Mouse (Mus musculus) kidney, postnatal 0 days (tissue): ENCODE results near the gene Spsb4. TPM values are rescaled to one million over a fixed set of nuclear protein-coding genes. Genes with fewer than 3 reads are reported as not detected.
"Not testable (repeated sequence)": the region's sequence is repeated elsewhere in the genome, so short reads cannot be mapped to it uniquely, and the experiment has no call there.

Source experiments
- ATAC-seq: fragments of 200-750 bp; cut with Nextera tagmentation; replicated peaks from 2 replicates; pipeline ENCODE4 v1.8.0; 2017; ENCODE audit warnings: low read depth, moderate number of reproducible peaks, moderate TSS enrichment, moderate library complexity; ENCODE audit not compliant: low FRiP score
- DNase-seq: peaks from one replicate; pipeline ENCODE4 v3.0.0-alpha.2; 2016; ENCODE audit warnings: low spot score
- H3K27ac ChIP-seq: fragments of 300-500 bp; sonication (generic); 2 replicates; pipeline ENCODE4 v1.5.1; 2014; ENCODE audit warnings: mild to moderate bottlenecking
- H3K27me3 ChIP-seq: fragments of 300-500 bp; sonication (generic); 2 replicates; pipeline ENCODE4 v1.6.1; 2014; ENCODE audit warnings: low read length, mixed read lengths; ENCODE audit not compliant: insufficient read depth
- H3K36me3 ChIP-seq: fragments of 300-500 bp; sonication (generic); 2 replicates; pipeline ENCODE4 v1.6.1; 2014; ENCODE audit warnings: low read length, mixed read lengths; ENCODE audit not compliant: insufficient read depth
- H3K4me1 ChIP-seq: fragments of 300-500 bp; sonication (generic); replicated peaks from 2 replicates; pipeline ENCODE4 v1.6.1; 2014; ENCODE audit warnings: antibody characterized with exemption, low read length, mixed read lengths; ENCODE audit not compliant: insufficient read depth
- H3K4me2 ChIP-seq: fragments of 300-500 bp; sonication (generic); 2 replicates; pipeline ENCODE4 v1.6.1; 2014; ENCODE audit warnings: mild to moderate bottlenecking, low read length, moderate library complexity, mixed read lengths
- H3K4me3 ChIP-seq: fragments of 300-500 bp; sonication (generic); replicated peaks from 2 replicates; pipeline ENCODE4 v1.5.1; 2014; ENCODE audit warnings: low read depth, low read length
- H3K9ac ChIP-seq: fragments of 300-500 bp; sonication (generic); 2 replicates; pipeline ENCODE4 v1.6.1; 2014; ENCODE audit warnings: low read depth, low read length
- H3K9me3 ChIP-seq: fragments of 300-500 bp; sonication (generic); replicated peaks from 2 replicates; pipeline ENCODE4 v1.6.1; 2016; ENCODE audit warnings: low read length, inconsistent platforms, mixed read lengths
- CTCF ChIP-seq: IDR thresholded peaks from 2 replicates; pipeline ENCODE4 v1.5.1; 2016; ENCODE audit warnings: antibody characterized with exemption, low read depth, mild to moderate bottlenecking, moderate library complexity
- WGBS: fragments of 180-500 bp; shearing (Covaris S2); extraction: QIAGEN DNeasy Blood & Tissue Kit; methylation state at CpG from one replicate; pipeline ENCODE4 v1.1.7; 2014; 5-methylcytosine and 5-hydroxymethylcytosine counted together
- polyA plus RNA-seq: library from polyadenylated mRNA; unstranded; fragments of >200 nt; fragmentation: Nextera tagmentation; extraction: Ambion mirVana; gene quantifications from 2 replicates; pipeline ENCODE4 v1.2.1, GENCODE M21; 2015

Spsb4 gene
- polyA plus RNA-seq, 1 experiment from 2014 or later = 55.3 TPM

- no peaks in the 10 kb centered on the region for H3K27me3 ChIP-seq
- no peak for TF ChIP-seq CTCF
- H3K4me3 ChIP-seq = no peak overlapping the region
- WGBS = 68% methylated on average over 5 of the region's 5 CpGs
- ATAC-seq (no peak), DNase-seq (no peak)
- no peak overlapping the region for H3K9ac ChIP-seq
- H3K4me1 ChIP-seq = no peaks in the 10 kb centered on the region
- H3K36me3 ChIP-seq = 0 out of 2 replicates have a peak, but pooled peaks cover 5% of the 10 kb centered on the region
- no peak overlapping the region for H3K27ac ChIP-seq
- no peak overlapping the region for H3K4me2 ChIP-seq
- no peaks in the 10 kb centered on the region for H3K9me3 ChIP-seq
These were observed 79.8 kb downstream of the Spsb4 start for GRCm38 (mm10) chr9:96938887-96939286.

DNA sequence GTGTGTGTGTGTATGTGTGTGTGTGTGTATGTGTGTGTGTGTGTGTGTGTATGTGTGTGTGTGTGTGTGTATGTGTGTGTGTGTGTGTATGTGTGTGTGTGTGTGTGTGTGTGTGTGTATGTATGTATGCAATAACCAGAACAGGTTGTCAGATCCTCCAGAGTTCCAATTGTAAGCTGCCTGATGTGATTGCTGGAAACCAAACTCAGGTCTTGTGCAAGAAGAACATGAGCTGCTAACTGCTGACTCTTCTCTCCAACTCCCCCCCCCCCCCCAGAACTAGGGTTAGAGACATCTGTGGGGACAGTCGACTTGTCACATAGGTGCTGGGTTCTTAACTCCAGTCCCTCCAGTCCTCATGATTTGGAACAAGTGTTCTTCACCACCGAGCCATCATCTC lies 82.2 kb downstream of the Spsb4 start:
- H3K9ac ChIP-seq, H3K27ac ChIP-seq, H3K4me2 ChIP-seq, H3K4me1 ChIP-seq, ATAC-seq, H3K27me3 ChIP-seq, H3K9me3 ChIP-seq, H3K4me3 ChIP-seq, DNase-seq, H3K36me3 ChIP-seq: not testable (repeated sequence)
- WGBS = 89% methylated on average over 2 of the region's 2 CpGs

- no peak for ATAC-seq
- TF ChIP-seq CTCF = no peak
- no peak overlapping the region for H3K4me3 ChIP-seq
- H3K27ac ChIP-seq = no peak overlapping the region
- H3K36me3 ChIP-seq = no peaks in the 10 kb centered on the region
- H3K9me3 ChIP-seq = no peaks in the 10 kb centered on the region
- no peak overlapping the region for H3K9ac ChIP-seq
- DNase-seq = no peak
- no peaks in the 10 kb centered on the region for H3K27me3 ChIP-seq
- no peak overlapping the region for H3K4me2 ChIP-seq
- WGBS = 38% methylated on average over 15 of the region's 15 CpGs
- no peaks in the 10 kb centered on the region for H3K4me1 ChIP-seq
These were observed 82.9 kb downstream of the Spsb4 start for GRCm38 (mm10) chr9:96935556-96936300.

- 71% methylated on average over 3 of the region's 3 CpGs for WGBS
- H3K27ac ChIP-seq = no peak overlapping the region
- no peak for ATAC-seq
These were observed 83.8 kb downstream of the Spsb4 start for GRCm38 (mm10) chr9:96934816-96935215.

DNA sequence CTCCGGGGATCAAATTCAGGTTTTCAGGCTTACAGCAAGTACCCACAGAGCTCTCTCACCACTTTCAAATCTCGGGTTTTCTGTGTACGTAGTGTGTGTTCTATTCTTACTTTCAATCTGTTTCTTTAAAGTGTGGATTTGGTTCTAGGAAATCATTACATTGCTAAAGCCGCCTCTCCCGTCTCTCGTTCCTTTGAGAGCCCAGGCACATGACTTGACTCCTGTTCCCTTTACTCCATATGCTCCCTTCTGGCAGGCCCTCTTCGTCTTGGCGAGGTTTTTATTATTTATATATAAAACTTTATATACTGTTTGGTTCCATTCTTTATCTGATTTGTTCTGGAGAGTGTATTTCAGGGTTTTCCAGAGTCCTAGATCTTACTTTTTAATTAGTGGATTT lies 85.9 kb downstream of the Spsb4 start:
- no peak for ATAC-seq

More at GRCm38 (mm10) chr9:96934816-96935215, 83.8 kb downstream of the Spsb4 start:
- no peaks in the 10 kb centered on the region for H3K4me1 ChIP-seq
- H3K4me2 ChIP-seq = no peak overlapping the region
- no peaks in the 10 kb centered on the region for H3K36me3 ChIP-seq
- no peaks in the 10 kb centered on the region for H3K27me3 ChIP-seq
- H3K9ac ChIP-seq = no peak overlapping the region
- no peaks in the 10 kb centered on the region for H3K9me3 ChIP-seq
- no peak for TF ChIP-seq CTCF
- H3K4me3 ChIP-seq = no peak overlapping the region
- DNase-seq = no peak

DNA sequence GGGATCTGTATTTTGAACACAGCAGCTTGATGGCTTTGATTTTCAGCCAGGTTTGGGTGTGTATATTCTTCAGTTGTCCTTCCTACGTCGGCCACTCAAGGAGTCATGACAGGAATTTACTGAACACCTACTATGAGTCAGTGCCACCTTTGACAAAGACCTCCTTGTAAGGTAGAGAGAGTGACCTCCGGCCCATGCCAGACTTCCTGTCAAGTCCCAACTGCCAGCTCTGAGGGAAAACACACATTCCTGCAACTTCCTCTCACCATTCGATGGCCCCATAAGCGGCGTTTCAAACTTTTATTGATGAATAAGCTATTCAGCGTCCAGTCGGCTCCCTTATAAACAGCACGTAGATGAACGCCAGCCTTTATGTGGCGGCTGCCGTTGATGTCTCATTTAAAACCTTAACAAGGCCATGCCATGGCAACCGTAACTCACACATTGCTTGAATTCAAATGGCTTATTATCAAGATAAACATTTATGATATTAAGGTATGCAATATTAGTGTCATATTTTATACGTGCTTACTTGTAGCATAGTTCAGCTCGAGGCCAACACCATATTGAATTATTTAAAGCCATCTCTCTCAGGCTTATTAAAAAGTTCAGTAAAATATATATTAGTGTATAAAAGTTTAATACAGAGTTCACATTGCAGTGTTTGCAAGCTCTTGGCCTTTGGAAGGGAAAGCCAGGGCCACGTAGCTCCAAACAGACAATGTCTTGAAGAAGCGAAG lies 94.9 kb downstream of the Spsb4 start:
- H3K4me3 ChIP-seq = no peak overlapping the region
- no peak for DNase-seq
- TF ChIP-seq CTCF = no peak
- H3K9me3 ChIP-seq = no peaks in the 10 kb centered on the region
- H3K27ac ChIP-seq = no peak overlapping the region
- H3K4me2 ChIP-seq = no peak overlapping the region
- H3K4me1 ChIP-seq = no peaks in the 10 kb centered on the region
- no peaks in the 10 kb centered on the region for H3K36me3 ChIP-seq
- ATAC-seq = no peak
- H3K27me3 ChIP-seq = no peaks in the 10 kb centered on the region
- H3K9ac ChIP-seq = no peak overlapping the region
- WGBS = 84% methylated on average over 17 of the region's 17 CpGs

More for the DNA sequence above, 85.9 kb downstream of the Spsb4 start:
- no peak overlapping the region for H3K4me3 ChIP-seq
- H3K27me3 ChIP-seq = no peaks in the 10 kb centered on the region
- no peak overlapping the region for H3K4me2 ChIP-seq
- no peak for TF ChIP-seq CTCF
- no peaks in the 10 kb centered on the region for H3K36me3 ChIP-seq
- H3K9ac ChIP-seq = no peak overlapping the region
- H3K4me1 ChIP-seq = no peaks in the 10 kb centered on the region
- 83% methylated on average over 8 of the region's 8 CpGs for WGBS
- no peaks in the 10 kb centered on the region for H3K9me3 ChIP-seq
- H3K27ac ChIP-seq = no peak overlapping the region
- DNase-seq = no peak
